Mouse (Mus musculus) ES-Bruce4 (cell line): ENCODE measurements at regions not wholly inside any gene's neighbourhood (a gene's known extent, or its start where the extent isn't known, plus 50 kb on each side); places are given as distances from the start of the nearest gene placed in this dataset.

Experiments used
- CTCF ChIP-seq: IDR thresholded peaks from one replicate; pipeline ENCODE4 v1.8.1; 2011; ENCODE audit warnings: low read depth, low read length
- EP300 ChIP-seq: IDR thresholded peaks from 2 replicates; pipeline ENCODE4 v1.6.1; 2011; ENCODE audit warnings: low read depth, low read length; ENCODE audit not compliant: insufficient read depth
- POLR2A ChIP-seq: IDR thresholded peaks from one replicate; pipeline ENCODE4 v1.8.1; 2011; ENCODE audit warnings: low read length; ENCODE audit not compliant: insufficient read depth

DNA sequence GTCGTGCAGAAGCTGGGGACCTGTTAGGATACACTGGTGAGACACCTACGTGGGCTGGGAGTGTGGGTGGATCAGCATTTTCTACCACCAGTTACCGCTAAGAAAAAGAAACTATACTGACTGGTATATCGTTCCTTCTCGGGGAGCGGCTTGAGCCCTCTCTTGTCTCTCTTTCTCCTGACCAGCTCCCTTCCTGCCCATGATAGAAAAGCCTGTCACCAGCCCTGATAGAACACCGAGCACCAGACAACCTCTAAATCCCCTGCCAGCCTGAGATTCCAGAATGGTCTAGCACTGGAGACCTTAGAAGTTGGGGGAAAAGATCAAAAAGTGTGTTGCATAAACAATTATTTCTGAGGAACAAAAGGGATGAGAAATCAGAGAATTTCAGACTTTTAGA lies 76.3 kb upstream of the Kcnd3 start:
- TF ChIP-seq CTCF (no peak), POLR2A (no peak), EP300 (no peak)
